Mouse (Mus musculus) thymus, postnatal 10 days (tissue): ENCODE results near the gene Celf6.
A peak's percentile ranks its signal among the peaks of the same experiment; 100 is the strongest.

Experiments
- DNase-seq, 2 experiments: peaks; one replicate each; pipeline ENCODE4 v3.0.0; 2021; ENCODE audit warnings: low spot score in 2 of 2

Gene Celf6

GRCm38 (mm10) chr9:59588252-59588651 is 10.5 kb downstream of the Celf6 start:
- DNase-seq, result no peak

GRCm38 (mm10) chr9:59588710-59589671 is 11.3 kb downstream of the Celf6 start:
- no peak for DNase-seq

DNA sequence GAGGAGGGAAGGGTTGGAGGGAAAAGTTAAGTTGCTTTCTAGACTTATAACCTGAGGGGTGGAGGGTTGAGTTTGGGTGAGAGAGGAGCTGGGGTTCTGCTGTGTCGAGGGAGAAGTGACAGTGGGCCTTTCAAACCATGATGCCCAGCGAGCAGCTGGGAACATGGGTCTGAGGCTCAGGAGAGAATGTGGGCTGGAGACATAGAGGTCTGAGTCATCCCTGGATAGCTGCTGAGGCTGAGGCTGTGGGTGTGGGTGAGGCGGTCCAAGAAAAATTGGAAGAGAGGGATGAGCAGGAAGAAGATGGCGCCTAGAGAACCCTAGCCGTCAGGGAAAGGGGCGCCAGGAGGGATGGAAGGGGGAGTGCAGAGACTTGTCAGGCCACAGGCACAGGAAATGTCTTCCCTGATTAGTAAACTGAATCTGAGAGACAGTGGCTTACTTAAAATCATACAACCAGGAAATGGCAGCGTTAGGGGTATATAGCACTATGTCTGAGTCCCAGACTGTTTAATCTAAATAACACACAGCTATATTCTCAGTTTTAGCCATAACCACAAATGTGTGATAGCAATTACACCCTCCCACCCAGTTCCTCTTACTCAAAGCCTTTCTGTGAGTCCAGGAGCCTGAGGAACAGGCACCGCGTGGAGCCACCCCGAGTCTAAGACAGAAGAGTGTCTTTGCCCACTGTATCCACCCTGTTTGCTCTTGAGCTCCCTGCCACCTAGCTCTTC is 12.2 kb downstream of the Celf6 start:
- no peak for DNase-seq

DNA sequence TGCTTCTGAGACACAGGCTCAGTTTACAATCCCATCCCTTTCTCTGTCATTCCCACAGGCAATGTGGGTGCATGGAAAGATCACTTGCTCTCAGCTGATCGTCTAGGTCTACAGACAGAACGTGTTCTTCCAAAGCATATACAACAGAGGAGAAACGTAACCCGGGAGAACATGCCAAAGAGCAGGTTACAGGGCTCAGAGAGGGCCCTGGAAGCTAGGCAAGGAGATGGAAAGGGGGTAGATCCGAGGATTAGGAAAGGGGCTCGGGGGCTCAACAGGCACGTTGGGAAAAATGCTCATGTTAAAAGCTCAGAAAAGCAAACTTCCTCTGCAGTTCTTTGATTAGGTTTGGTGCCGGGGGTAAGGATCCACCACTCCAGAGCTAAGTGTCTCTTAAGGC is 23.9 kb downstream of the Celf6 start:
- no peak for DNase-seq

GRCm38 (mm10) chr9:59605967-59606366 is 28.2 kb downstream of the Celf6 start:
- DNase-seq, result no peak

DNA sequence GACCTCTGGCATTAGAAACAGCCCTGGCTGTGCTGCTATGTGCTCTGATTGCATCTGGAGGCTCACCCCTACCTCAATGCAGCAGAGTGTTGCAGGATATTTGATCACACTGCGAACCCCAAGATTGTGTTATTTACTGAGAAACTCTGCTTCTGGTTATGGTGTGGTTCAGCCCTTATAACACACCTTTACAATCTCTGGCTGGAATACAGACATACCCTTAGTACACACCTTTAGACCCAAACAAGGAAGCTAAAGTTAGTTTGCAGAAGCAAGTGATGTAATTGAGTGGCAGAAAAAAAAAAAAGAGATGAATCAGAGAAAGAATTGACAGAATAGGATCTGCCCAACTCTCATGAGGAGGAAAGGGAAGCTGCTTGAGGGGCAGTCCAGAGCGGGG is 33.2 kb downstream of the Celf6 start:
- DNase-seq, result no peak

- DNase-seq, result no peak
Observed at GRCm38 (mm10) chr9:59615797-59616196, 38.1 kb downstream of the Celf6 start.

GRCm38 (mm10) chr9:59616622-59617306 is 39.0 kb downstream of the Celf6 start, which contains the start of gene Parp6:
Parp6 (plus strand) TSS chr9:59617284.
- peak; percentile 100 for DNase-seq

DNA sequence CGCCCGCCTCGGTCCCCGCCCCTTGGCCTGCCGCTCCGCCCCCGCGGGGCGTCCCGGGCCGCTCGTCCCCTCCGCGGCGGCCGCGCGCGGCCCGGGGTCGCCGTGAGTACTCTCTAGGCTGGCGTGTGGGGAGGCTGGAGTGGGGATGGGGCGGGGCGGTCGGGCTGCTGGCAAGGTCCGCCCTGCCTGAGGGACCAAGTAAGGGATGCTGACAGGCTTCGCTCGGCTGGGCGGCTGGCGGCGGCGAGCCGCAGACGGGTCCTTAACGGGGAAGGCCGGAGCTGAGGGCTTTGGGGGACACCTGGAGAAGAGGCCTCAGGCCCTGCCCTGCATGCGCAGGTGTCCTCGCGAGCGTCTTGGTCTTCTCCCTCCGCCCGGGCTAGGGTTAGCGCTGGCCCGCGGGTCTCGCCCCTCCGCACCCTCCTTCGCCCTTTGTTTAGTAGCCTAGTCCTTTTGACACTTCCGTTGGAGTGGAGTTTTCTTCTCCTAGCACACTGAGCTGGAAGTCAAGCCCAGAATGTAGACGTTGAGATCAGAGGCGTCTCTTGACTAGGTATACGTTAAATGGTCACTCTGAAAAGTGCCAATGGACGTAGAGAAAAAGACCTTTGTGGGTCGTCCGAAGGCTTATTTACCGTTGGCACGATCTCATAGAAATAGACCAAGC is 39.7 kb downstream of the Celf6 start:
- DNase-seq, result peak; percentile 44

GRCm38 (mm10) chr9:59638372-59638771 is 60.7 kb downstream of the Celf6 start:
- no peak for DNase-seq

DNA sequence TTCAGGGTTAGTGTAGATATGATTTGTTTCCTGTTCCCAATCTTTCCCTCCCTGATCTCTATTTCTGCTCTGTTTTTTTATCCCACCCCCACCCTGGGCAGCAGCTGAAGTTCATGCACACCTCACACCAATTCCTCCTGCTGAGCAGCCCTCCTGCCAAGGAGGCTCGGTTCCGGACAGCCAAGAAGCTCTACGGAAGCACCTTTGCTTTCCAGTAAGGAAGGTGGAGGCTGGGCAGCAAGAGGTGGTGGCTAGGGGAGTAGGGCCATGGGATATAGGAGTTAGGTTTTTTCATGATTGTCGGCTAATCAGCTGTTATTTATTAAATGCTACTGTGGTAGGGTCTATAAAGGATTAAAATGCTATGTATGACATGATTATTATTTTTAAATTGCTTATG is 62.2 kb downstream of the Celf6 start:
- DNase-seq, result no peak

- DNase-seq, result no peak
Observed at GRCm38 (mm10) chr9:59641320-59641719, 63.6 kb downstream of the Celf6 start.

DNA sequence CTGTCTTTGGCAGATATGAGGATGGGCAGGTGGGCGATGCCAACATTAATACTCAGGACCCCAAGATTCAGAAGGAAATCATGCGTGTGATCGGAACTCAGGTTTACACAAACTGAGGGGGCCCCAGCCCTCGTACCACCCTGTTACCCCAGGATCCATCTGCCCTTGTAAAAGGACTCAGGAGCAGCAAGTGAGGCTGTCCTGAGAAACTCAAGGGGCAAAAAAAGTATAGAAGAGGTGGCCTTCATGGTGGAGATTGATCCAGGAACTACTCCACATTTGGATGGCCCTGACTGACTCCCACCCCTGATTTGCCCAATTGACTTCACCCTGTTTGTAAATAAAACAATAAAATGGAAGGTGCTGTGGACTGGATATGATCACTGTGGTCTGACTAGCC is 72.2 kb downstream of the Celf6 start:
- no peak for DNase-seq

- DNase-seq, result no peak
Observed at GRCm38 (mm10) chr9:59653371-59653770, 75.7 kb downstream of the Celf6 start.

GRCm38 (mm10) chr9:59654450-59654983 is 76.8 kb downstream of the Celf6 start:
- no peak for DNase-seq

DNA sequence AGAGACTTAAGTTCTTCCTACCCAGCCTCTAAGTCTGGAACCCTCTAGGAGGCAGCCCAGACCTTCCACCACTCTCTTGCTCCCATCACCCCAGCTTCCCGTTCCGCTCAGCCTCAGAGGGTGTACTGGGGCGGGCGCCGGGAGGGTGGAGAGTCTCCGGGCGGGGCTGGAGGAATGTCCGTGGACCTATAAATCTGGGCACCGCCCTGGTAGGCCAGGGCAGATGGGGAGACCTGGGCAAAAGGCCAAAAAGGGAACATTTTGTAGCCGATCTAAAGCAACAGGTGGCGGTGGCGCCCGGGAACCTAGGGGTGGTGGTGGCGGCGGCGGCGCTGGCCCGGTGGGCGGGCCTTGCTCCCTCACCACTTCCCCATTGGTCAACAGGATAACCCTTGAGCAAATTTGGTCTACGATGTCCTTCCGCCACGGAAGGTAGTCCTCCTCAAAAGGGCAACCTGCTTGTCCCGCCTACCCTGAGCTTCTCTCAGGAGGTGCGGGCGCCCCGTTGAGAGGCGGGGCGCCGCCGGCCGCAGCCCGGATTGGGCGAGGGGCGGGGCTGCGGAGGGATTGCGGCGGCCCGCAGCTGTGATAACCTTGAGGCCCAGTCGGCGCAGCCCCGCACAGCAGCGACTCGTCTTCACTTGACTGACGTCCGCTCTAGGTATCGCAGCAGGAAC is 78.4 kb downstream of the Celf6 start, which contains the start of gene Pkm:
Gene Pkm, plus strand, starts transcription at position 411 of the 677 bp plus-strand sequence.
- peak; percentile 93 to 97 for DNase-seq
